Mouse (Mus musculus): ENCODE measurements at regions not wholly inside any gene's neighbourhood (a gene's known extent, or its start where the extent isn't known, plus 50 kb on each side); places are given as distances from the start of the nearest gene placed in this dataset.

DNA sequence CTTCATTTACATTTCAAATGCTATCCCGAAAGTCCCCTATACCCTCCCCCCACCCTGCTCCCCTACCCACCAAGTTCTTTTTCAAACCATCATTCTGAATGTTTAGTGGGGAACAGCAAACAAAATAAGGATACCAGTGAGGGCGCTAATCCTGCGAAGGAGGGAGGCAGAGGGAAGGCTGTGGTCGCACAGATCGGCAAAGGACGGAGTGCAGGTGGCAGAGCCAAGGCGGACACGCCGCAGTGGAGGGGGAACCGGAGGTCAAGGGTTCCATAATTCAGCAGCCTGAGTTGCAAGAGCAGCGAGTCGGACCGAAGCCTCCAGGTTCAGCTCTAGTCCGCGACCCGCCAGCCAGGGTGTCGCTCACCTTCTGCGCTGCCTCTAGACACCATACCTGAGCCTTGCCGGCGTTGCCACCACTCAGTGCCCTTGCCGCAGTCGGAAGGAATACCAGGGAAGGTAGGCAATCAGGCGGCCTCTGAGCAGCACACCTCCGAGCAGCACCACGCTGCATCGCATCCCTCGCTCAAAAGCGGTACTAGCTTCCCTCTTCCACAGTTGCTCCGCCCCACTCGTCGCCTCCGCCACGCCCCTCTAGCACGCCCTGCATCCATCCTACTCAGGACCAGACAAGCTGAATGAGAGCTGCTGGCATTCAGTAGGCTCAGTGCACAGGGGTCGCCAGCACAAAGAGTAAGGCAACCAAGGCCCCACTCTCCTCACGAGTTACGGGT is 551.8 kb upstream of the Dsel start:
- TF ChIP-seq CTCF (conservative IDR thresholded peaks at IDR 0.05; ENCODE audit: low read length): no peak
- TF ChIP-seq NANOG (IDR thresholded peaks at IDR 0.05; ENCODE audit: borderline replicate concordance, low read length): no peak
- no peak for TF ChIP-seq POU5F1 (IDR thresholded peaks at IDR 0.05; ENCODE audit: borderline replicate concordance, low read length)
